In the genomic region with DNA sequence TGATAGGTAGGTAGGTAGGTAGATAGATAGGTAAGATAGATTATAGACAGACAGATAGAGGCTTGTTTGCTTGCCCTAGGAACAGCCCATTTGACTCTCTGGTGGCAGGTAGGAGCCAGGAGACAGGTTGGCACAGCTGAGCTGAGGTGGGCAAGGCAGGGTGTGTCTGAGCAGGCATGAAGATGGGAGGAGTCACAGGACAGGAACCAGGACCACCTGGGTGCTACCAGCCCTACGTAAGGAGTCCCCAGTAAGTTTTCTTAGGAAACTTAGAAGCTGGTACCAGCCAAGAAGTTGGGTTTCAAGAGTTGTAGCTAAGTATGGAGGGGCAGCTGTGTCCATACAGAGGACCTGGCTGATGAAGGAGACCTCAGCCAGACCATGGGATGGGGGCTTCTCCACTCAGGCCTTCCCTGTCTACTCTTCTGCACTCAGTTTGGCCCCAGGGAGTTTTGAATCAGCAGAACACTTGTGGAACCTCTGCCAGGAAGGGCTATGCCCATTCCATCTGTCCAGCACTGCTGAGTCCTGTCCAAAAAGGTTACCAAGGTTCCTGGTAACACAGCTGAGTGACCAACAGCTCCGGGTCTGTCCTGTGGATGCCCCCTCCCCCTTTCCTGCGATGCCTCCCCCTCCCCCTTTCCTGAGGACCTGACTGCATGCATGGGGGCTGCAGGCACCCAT, we compare ENCODE assay signal across 17 mouse cellular contexts.
"Had no signal": no experiment of that assay in that cellular context is flagged by ENCODE, and none has a peak within 500 bp of the region (broad histone marks: within the 10 kb centered on the region; RNA-seq: fewer than 3 reads in every experiment).

No protein-coding gene starts in this region.

- DNase-seq: gastrocnemius, adult 2 months; gastrocnemius, postnatal 10 days; gastrocnemius, postnatal 25 days; heart, adult 18-20 months; heart, postnatal 10 days; heart, postnatal 4 days; kidney, adult 18-20 months; kidney, adult 8-10 months; kidney, postnatal 10 days; kidney, postnatal 25 days; kidney, postnatal 4 days; liver; liver, embryonic 13.5 days had no signal

- ATAC-seq: hindbrain, embryonic 16.5 days; inflammation-experienced regulatory T-cells, adult 6 months; intestine, embryonic 15.5 days; intestine, postnatal 0 days had no signal
